Mouse (Mus musculus): ENCODE measurements around the gene Cyth4. TPM values are rescaled to one million over a fixed set of nuclear protein-coding genes. Genes with fewer than 3 reads are reported as not detected.

Cyth4 gene
- polyA plus RNA-seq, 1 experiment from 2014 or later = 7.0 TPM

DNA sequence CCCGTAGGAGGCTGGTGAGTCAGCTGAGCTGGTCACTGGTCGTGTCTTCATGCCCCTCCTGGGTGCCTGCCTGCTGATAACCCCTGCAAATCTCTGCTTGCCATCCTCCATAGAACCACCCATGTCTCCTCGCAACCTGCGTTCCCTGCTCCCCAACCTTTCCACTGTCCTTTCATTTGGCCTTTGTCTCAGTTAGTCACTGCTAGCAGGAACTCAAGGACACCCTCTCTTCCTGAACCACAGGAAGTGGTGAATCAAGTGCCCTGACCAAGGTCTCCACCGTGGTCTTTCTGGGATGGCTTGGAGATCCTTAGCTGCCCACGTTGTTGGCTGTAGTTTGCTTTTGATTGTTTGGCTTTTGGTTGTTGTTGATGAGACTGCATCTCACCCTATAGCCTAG lies 4.3 kb downstream of the Cyth4 start:
- Histone ChIP-seq H3K36me3 (no peaks in the 10 kb centered on the region), H3K4me1 (replicated peaks) (peaks cover 8% of the 10 kb centered on the region; the same call in 1 of the 2 replicates), H3K9me3 (no peaks in the 10 kb centered on the region), H3K27ac (replicated peaks) (no peak overlapping the region), H3K9ac (no peak overlapping the region), H3K4me3 (no peak overlapping the region), H3K4me2 (no peak overlapping the region), H3K27me3 (no peaks in the 10 kb centered on the region)
- 81% methylated on average over 6 of the region's 6 CpGs for WGBS
- no peak for ATAC-seq (ENCODE audit: low FRiP score, low read depth)

DNA sequence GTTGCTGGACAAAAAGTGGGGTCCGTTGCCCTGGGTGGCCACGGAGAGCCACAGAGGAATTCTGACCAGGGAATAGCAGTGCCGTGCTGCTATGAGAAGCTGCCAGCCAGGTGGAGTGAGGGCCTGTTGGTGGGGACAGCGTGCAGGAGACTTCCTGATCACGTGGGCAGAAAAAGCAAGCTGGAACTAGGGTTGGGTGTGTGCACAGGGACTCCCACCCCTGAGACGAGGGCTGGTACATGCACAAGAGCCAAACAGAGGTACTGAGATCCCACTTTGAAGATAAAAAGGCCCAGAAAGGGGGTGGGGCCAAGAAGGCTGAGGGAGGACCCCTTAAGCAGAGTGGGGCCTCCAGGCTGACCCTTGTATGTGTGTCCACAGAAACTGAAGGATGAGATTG lies 7.4 kb downstream of the Cyth4 start:
- peaks cover 11% of the 10 kb centered on the region; the same call in 1 of the 2 replicates for H3K4me1 ChIP-seq (replicated peaks)
- no peak overlapping the region for H3K27ac ChIP-seq (replicated peaks)
- ATAC-seq (ENCODE audit: low FRiP score, low read depth) = no peak
- H3K9ac ChIP-seq = no peak overlapping the region
- H3K9me3 ChIP-seq = no peaks in the 10 kb centered on the region
- no peak overlapping the region for H3K4me2 ChIP-seq
- no peak overlapping the region for H3K4me3 ChIP-seq
- no peaks in the 10 kb centered on the region for H3K36me3 ChIP-seq
- no peaks in the 10 kb centered on the region for H3K27me3 ChIP-seq
- WGBS = 78% methylated on average over 6 of the region's 6 CpGs

DNA sequence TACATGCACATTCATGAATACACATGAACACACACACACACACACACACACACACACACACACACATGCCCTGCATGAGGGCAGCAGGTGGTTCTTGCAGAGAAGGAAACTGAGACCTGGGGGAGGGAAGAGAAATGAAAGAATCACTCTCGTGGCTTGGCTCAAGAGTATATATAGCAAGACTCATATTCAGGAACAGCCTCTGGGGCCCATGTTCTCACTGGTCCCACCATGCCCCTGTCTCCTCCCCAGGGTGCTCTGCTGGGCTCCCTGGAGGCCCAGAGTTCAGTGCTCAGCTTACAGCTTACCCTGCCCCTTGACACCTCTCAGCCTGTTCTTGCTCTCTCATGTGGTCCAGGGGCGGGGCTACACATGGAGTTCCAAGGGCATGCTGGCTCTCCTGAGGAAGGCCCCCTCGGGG lies 8.5 kb downstream of the Cyth4 start:
- no peaks in the 10 kb centered on the region for H3K36me3 ChIP-seq
- peaks cover 11% of the 10 kb centered on the region; the same call in 1 of the 2 replicates for H3K4me1 ChIP-seq (replicated peaks)
- no peaks in the 10 kb centered on the region for H3K9me3 ChIP-seq
- no peak overlapping the region for H3K4me2 ChIP-seq
- H3K9ac ChIP-seq = no peak overlapping the region
- H3K27ac ChIP-seq (replicated peaks) = no peak overlapping the region
- ATAC-seq (ENCODE audit: low FRiP score, low read depth) = no peak
- H3K27me3 ChIP-seq = no peaks in the 10 kb centered on the region
- WGBS = 67% methylated on average over 3 of the region's 3 CpGs
- no peak overlapping the region for H3K4me3 ChIP-seq

DNA sequence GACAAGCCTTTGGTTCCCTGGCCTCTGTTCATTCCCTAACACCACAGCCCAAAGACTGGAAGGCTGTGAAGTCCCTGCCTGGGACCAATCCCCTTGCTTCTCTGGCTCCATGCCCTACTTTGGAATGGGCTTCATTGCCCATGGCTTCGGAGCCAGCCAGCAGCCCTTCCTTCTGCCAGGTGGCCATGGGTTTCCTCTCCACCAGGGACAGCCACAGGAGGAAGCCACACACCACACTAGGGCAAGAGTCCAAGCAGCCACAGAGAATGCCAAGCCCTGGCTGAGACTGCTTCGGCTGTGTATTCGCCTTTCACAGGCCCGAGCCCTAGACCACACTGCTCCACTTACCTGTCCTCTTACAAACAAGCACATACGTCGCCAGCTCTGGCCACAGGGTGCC lies 9.2 kb downstream of the Cyth4 start:
- 0 out of 2 replicates have a peak, but pooled peaks have one; percentile 50 for ATAC-seq (ENCODE audit: low FRiP score, low read depth)
- H3K9ac ChIP-seq = no peak overlapping the region
- H3K27me3 ChIP-seq = no peaks in the 10 kb centered on the region
- H3K27ac ChIP-seq (replicated peaks) = no peak overlapping the region; the same call in 1 of the 2 replicates
- no peak overlapping the region for H3K4me2 ChIP-seq
- no peak overlapping the region for H3K4me3 ChIP-seq
- H3K36me3 ChIP-seq = no peaks in the 10 kb centered on the region
- peaks cover 14% of the 10 kb centered on the region for H3K4me1 ChIP-seq (replicated peaks)
- no peaks in the 10 kb centered on the region for H3K9me3 ChIP-seq
- 70% methylated on average over 6 of the region's 6 CpGs for WGBS

DNA sequence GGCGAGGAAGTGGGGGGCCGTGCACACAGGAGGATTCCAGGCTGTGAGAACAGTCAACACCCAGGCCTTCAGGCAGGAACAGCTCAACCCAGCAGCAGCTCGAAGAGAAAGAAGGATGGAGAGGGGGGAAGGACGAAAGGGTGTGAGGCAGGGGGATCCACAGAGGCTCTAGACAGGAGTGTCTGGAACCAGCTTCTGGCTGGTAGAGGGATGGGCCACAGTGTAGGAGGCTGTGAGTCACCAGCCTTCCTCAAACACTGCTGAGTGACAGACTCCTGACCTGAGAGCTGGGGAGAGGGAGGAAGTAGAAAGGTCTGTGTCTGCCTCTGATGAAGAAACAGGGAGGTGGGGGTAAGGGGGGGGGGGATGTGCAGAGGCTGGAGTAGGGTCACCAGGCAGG lies 10.6 kb downstream of the Cyth4 start:
- no peak for ATAC-seq (ENCODE audit: low FRiP score, low read depth)
- H3K9ac ChIP-seq = no peak overlapping the region
- 74% methylated on average over 4 of the region's 4 CpGs for WGBS

GRCm38 (mm10) chr15:78610705-78611462 lies 14.0 kb downstream of the Cyth4 start:
- H3K9me3 ChIP-seq = no peaks in the 10 kb centered on the region
- H3K4me1 ChIP-seq (replicated peaks) = peaks cover 15% of the 10 kb centered on the region
- H3K27me3 ChIP-seq = no peaks in the 10 kb centered on the region
- H3K27ac ChIP-seq (replicated peaks) = 0 out of 2 replicates have a peak overlapping the region, but pooled peaks have one; percentile 13
- no peaks in the 10 kb centered on the region for H3K36me3 ChIP-seq
- 33% methylated on average over 12 of the region's 12 CpGs for WGBS
- H3K9ac ChIP-seq = no peak overlapping the region
- H3K4me2 ChIP-seq = no peak overlapping the region
- no peak overlapping the region for H3K4me3 ChIP-seq
- ATAC-seq (ENCODE audit: low FRiP score, low read depth) = peak; percentile 42; the same call in 1 of the 2 replicates

More for the DNA sequence above, 10.6 kb downstream of the Cyth4 start:
- Histone ChIP-seq H3K4me1 (replicated peaks) (peaks cover 20% of the 10 kb centered on the region), H3K4me2 (no peak overlapping the region), H3K4me3 (no peak overlapping the region), H3K27me3 (no peaks in the 10 kb centered on the region), H3K36me3 (no peaks in the 10 kb centered on the region), H3K27ac (replicated peaks) (no peak overlapping the region), H3K9me3 (no peaks in the 10 kb centered on the region)

GRCm38 (mm10) chr15:78614536-78614935 lies 17.7 kb downstream of the Cyth4 start:
- Histone ChIP-seq H3K27ac (replicated peaks) (no peak overlapping the region), H3K4me1 (replicated peaks) (peaks cover 10% of the 10 kb centered on the region), H3K4me3 (no peak overlapping the region), H3K27me3 (no peaks in the 10 kb centered on the region), H3K4me2 (no peak overlapping the region), H3K9me3 (no peaks in the 10 kb centered on the region), H3K9ac (no peak overlapping the region), H3K36me3 (no peaks in the 10 kb centered on the region)
- WGBS = 96% methylated on average over 7 of the region's 7 CpGs
- no peak for ATAC-seq (ENCODE audit: low FRiP score, low read depth)

- H3K9me3 ChIP-seq = no peaks in the 10 kb centered on the region
- H3K4me1 ChIP-seq (replicated peaks) = no peaks in the 10 kb centered on the region
- H3K27ac ChIP-seq (replicated peaks) = no peak overlapping the region
- peaks cover 7% of the 10 kb centered on the region; the same call in 1 of the 2 replicates for H3K27me3 ChIP-seq
- H3K9ac ChIP-seq = no peak overlapping the region
- no peak overlapping the region for H3K4me3 ChIP-seq
- WGBS = 80% methylated on average over 2 of the region's 2 CpGs
- no peaks in the 10 kb centered on the region for H3K36me3 ChIP-seq
- H3K4me2 ChIP-seq = no peak overlapping the region
- no peak for ATAC-seq (ENCODE audit: low FRiP score, low read depth)
These were observed 20.1 kb downstream of the Cyth4 start for GRCm38 (mm10) chr15:78616973-78617372.

GRCm38 (mm10) chr15:78623426-78623825 lies 26.6 kb downstream of the Cyth4 start:
- Histone ChIP-seq H3K27me3 (peaks cover 7% of the 10 kb centered on the region; the same call in 1 of the 2 replicates), H3K36me3 (no peaks in the 10 kb centered on the region), H3K9ac (no peak overlapping the region), H3K4me1 (replicated peaks) (peaks cover 20% of the 10 kb centered on the region), H3K4me3 (no peak overlapping the region), H3K4me2 (no peak overlapping the region), H3K9me3 (no peaks in the 10 kb centered on the region), H3K27ac (replicated peaks) (no peak overlapping the region)
- no peak; the same call in 1 of the 2 replicates for ATAC-seq (ENCODE audit: low FRiP score, low read depth)
- WGBS = 14% methylated on average over 5 of the region's 5 CpGs

DNA sequence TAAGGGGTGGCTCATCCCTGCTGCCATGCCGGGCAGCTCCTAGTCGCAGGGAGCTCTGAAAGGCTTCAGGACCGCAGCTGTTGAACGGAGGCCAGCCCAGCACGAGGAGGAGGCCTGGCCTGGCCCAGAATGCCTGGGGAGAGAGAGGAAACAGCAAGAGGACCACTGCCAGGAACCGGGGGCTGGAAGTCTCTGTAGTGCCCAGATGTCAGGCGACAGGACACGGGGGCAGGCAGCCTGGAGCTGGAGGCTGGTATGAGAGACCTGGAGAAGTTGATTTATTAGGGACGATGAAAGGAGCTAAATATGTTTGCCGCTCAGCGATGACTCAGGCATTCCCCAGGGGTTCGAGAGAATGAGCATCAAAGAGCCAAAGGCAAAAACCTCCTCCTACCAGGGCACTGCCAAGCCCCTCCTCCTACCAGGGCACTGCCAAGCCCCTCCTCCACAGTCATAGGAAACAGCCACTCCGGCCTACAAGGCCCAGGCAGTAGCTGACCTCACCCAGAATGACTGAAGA lies 27.6 kb downstream of the Cyth4 start:
- 7% methylated on average over 13 of the region's 13 CpGs for WGBS

GRCm38 (mm10) chr15:78624961-78625360 lies 28.1 kb downstream of the Cyth4 start:
- Histone ChIP-seq H3K4me1 (replicated peaks) (peaks cover 20% of the 10 kb centered on the region), H3K27me3 (peaks cover 4% of the 10 kb centered on the region; the same call in 1 of the 2 replicates), H3K36me3 (no peaks in the 10 kb centered on the region), H3K4me2 (no peak overlapping the region), H3K9ac (no peak overlapping the region), H3K4me3 (no peak overlapping the region), H3K9me3 (no peaks in the 10 kb centered on the region), H3K27ac (replicated peaks) (peak overlapping the region; percentile 64)
- no peak for ATAC-seq (ENCODE audit: low FRiP score, low read depth)
- 61% methylated on average over 3 of the region's 3 CpGs for WGBS

More for the DNA sequence above, 27.6 kb downstream of the Cyth4 start:
- Histone ChIP-seq H3K4me2 (no peak overlapping the region), H3K36me3 (no peaks in the 10 kb centered on the region), H3K4me3 (no peak overlapping the region), H3K27me3 (peaks cover 7% of the 10 kb centered on the region; the same call in 1 of the 2 replicates), H3K4me1 (replicated peaks) (peaks cover 20% of the 10 kb centered on the region), H3K27ac (replicated peaks) (peak overlapping the region; percentile 64), H3K9me3 (no peaks in the 10 kb centered on the region), H3K9ac (no peak overlapping the region)
- ATAC-seq (ENCODE audit: low FRiP score, low read depth) = peak; percentile 79

DNA sequence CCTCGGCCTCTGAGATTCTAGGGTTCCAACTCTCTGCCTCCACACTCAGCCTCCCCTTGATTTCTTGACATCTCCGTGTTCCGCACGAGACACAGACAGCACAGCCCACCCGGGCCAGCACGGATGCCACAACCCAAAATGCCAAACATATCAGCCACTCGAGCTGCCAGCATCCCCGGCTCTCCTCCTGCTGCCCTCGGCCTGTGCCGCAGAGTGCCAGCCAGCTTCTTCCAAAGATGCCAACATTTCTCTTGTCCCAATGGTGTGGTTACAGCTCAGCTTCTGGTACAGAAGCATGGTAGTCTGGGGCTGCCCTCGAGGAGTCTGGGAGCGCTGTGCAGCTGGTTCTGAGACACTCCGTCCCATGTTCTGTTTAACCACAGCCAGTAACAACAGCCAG lies 29.4 kb downstream of the Cyth4 start:
- Histone ChIP-seq H3K9ac (no peak overlapping the region), H3K27ac (replicated peaks) (no peak overlapping the region), H3K36me3 (no peaks in the 10 kb centered on the region), H3K27me3 (peaks cover 2% of the 10 kb centered on the region; the same call in 1 of the 2 replicates), H3K9me3 (no peaks in the 10 kb centered on the region), H3K4me2 (no peak overlapping the region), H3K4me1 (replicated peaks) (peaks cover 24% of the 10 kb centered on the region), H3K4me3 (no peak overlapping the region)
- 84% methylated on average over 13 of the region's 13 CpGs for WGBS
- ATAC-seq (ENCODE audit: low FRiP score, low read depth) = no peak
